Mouse (Mus musculus) C2C12 (cell line): ENCODE data around the gene Sbsn. TPM values are rescaled to one million over a fixed set of nuclear protein-coding genes. Genes with fewer than 3 reads are reported as not detected.

Experiments
- H3K27me3 ChIP-seq: one replicate; pipeline ENCODE4 v1.6.1; 2011; ENCODE audit not compliant: control insufficient read depth, insufficient read depth, insufficient read length
- H3K36me3 ChIP-seq: one replicate; pipeline ENCODE4 v1.6.1; 2011; ENCODE audit not compliant: control insufficient read depth, insufficient read depth
- H3K4me3 ChIP-seq: one replicate; pipeline ENCODE4 v1.5.1; 2011; ENCODE audit warnings: mild to moderate bottlenecking, control low read depth; ENCODE audit not compliant: poor library complexity, insufficient read depth, severe bottlenecking
- H3K79me2 ChIP-seq: one replicate; pipeline ENCODE4 v1.6.1; 2011; ENCODE audit not compliant: control insufficient read depth, insufficient read depth
- H3K79me3 ChIP-seq: one replicate; pipeline ENCODE4 v1.6.1; 2011; ENCODE audit warnings: low read depth, control low read depth
- H3ac ChIP-seq: one replicate; pipeline ENCODE3; 2011; ENCODE audit warnings: low read depth; ENCODE audit not compliant: control insufficient read depth, insufficient read length
- CEBPB ChIP-seq: IDR thresholded peaks from one replicate; pipeline ENCODE4 v1.6.1; 2011; ENCODE audit warnings: low read depth, mild to moderate bottlenecking, control low read depth, moderate library complexity
- CTCF ChIP-seq: IDR thresholded peaks from one replicate; pipeline ENCODE4 v1.5.1; 2011; ENCODE audit not compliant: control insufficient read depth, insufficient read depth, insufficient read length
- FOSL1 ChIP-seq: IDR thresholded peaks from one replicate; pipeline ENCODE4 v1.8.0; 2011; ENCODE audit warnings: mild to moderate bottlenecking, low read length; ENCODE audit not compliant: poor library complexity, insufficient read depth, severe bottlenecking
- MAX ChIP-seq: IDR thresholded peaks from one replicate; pipeline ENCODE4 v1.6.1; 2011; ENCODE audit warnings: mild to moderate bottlenecking, control low read depth
- MYOD1 ChIP-seq: IDR thresholded peaks from one replicate; pipeline ENCODE4 v1.6.1; 2011; ENCODE audit warnings: low read depth; ENCODE audit not compliant: control insufficient read depth, insufficient read length
- MYOG ChIP-seq: IDR thresholded peaks from one replicate; pipeline ENCODE4 v1.6.1; 2011; ENCODE audit not compliant: control insufficient read depth, insufficient read length; ENCODE audit errors: extremely low read depth
- USF1 ChIP-seq: IDR thresholded peaks from one replicate; pipeline ENCODE4 v1.6.1; 2011; ENCODE audit warnings: low read depth, mild to moderate bottlenecking, control low read depth, moderate library complexity
- polyA plus RNA-seq: library from polyadenylated mRNA; unstranded; fragments of >200 nt; fragmentation: generic; extraction: Trizol; gene quantifications from one replicate; pipeline ENCODE4 v1.2.1, GENCODE M21; 2012; ENCODE audit warnings: missing spikeins

Sbsn gene
- polyA plus RNA-seq, 1 experiment = 3.6 TPM

GRCm38 (mm10) chr7:30782658-30783057 lies 31.4 kb downstream of the Sbsn start:
- H3ac ChIP-seq = no peak overlapping the region
- H3K79me3 ChIP-seq = no peaks in the 10 kb centered on the region
- TF ChIP-seq FOSL1 (no peak), MYOG (no peak), MAX (no peak), CEBPB (no peak), CTCF (no peak), MYOD1 (no peak), USF1 (no peak)
- H3K4me3 ChIP-seq = no peak overlapping the region
- no peaks in the 10 kb centered on the region for H3K36me3 ChIP-seq
- peaks cover 18% of the 10 kb centered on the region for H3K27me3 ChIP-seq
- H3K79me2 ChIP-seq = no peaks in the 10 kb centered on the region

GRCm38 (mm10) chr7:30785154-30785553 lies 33.9 kb downstream of the Sbsn start:
- no peak overlapping the region for H3K4me3 ChIP-seq
- no peak for TF ChIP-seq USF1
- no peak for TF ChIP-seq CEBPB
- TF ChIP-seq CTCF = no peak
- TF ChIP-seq MYOG = no peak
- TF ChIP-seq FOSL1 = no peak
- no peak for TF ChIP-seq MYOD1
- no peak for TF ChIP-seq MAX
- no peaks in the 10 kb centered on the region for H3K36me3 ChIP-seq
- H3K79me3 ChIP-seq = no peaks in the 10 kb centered on the region
- H3ac ChIP-seq = no peak overlapping the region
- H3K27me3 ChIP-seq = peaks cover 22% of the 10 kb centered on the region
- H3K79me2 ChIP-seq = no peaks in the 10 kb centered on the region

- no peak overlapping the region for H3ac ChIP-seq
- no peaks in the 10 kb centered on the region for H3K79me2 ChIP-seq
- H3K79me3 ChIP-seq = no peaks in the 10 kb centered on the region
- H3K36me3 ChIP-seq = no peaks in the 10 kb centered on the region
- H3K27me3 ChIP-seq = peaks cover 22% of the 10 kb centered on the region
- TF ChIP-seq MAX (no peak), CTCF (no peak), FOSL1 (no peak), CEBPB (no peak), MYOG (no peak), USF1 (no peak), MYOD1 (no peak)
- H3K4me3 ChIP-seq = no peak overlapping the region
These were observed 34.7 kb downstream of the Sbsn start for GRCm38 (mm10) chr7:30785721-30786546.

- no peak within 1 kb of the TSS for H3K4me3 ChIP-seq
- H3K79me2 ChIP-seq = no peaks in the 10 kb centered on the region
- H3K79me3 ChIP-seq = no peaks in the 10 kb centered on the region
- no peak within 1 kb of the TSS for H3ac ChIP-seq
- H3K36me3 ChIP-seq = no peaks in the 10 kb centered on the region
- peaks cover 22% of the 10 kb centered on the region for H3K27me3 ChIP-seq
- TF ChIP-seq CTCF (no peak), MAX (no peak), USF1 (no peak), MYOG (no peak), FOSL1 (no peak), CEBPB (no peak), MYOD1 (no peak)
These were observed 36.2 kb downstream of the Sbsn start, which contains the start of gene Krtdap for GRCm38 (mm10) chr7:30787377-30788022. Gene Krtdap, plus strand, starts transcription at chr7:30787896.

- H3K79me2 ChIP-seq = no peaks in the 10 kb centered on the region
These were observed 38.9 kb downstream of the Sbsn start for GRCm38 (mm10) chr7:30790141-30790540.

More at GRCm38 (mm10) chr7:30790141-30790540, 38.9 kb downstream of the Sbsn start:
- H3K27me3 ChIP-seq = peaks cover 15% of the 10 kb centered on the region
- no peaks in the 10 kb centered on the region for H3K79me3 ChIP-seq
- no peak overlapping the region for H3K4me3 ChIP-seq
- TF ChIP-seq CEBPB (no peak), MYOD1 (no peak), MAX (no peak), CTCF (no peak), FOSL1 (no peak), MYOG (no peak), USF1 (no peak)
- no peaks in the 10 kb centered on the region for H3K36me3 ChIP-seq
- H3ac ChIP-seq = no peak overlapping the region
